Mouse (Mus musculus) megakaryocyte, embryonic 14.5 days (primary cell): Measurements from ENCODE around the gene Rgmb.

Experiments used
- FLI1 ChIP-seq: IDR thresholded peaks from 2 replicates; pipeline ENCODE4 v1.6.1; 2012; ENCODE audit warnings: low read length, inconsistent platforms, mixed read lengths
- GATA1 ChIP-seq: IDR thresholded peaks from 3 replicates; pipeline ENCODE4 v1.6.1; 2012; ENCODE audit warnings: mixed read lengths, low read length, inconsistent platforms, borderline replicate concordance

GRCm38 (mm10) chr17:15825481-15826396 is 5.1 kb downstream of the Rgmb start:
- TF ChIP-seq GATA1 (no peak), FLI1 (no peak)
